Mouse (Mus musculus): ENCODE data around the gene Notch2. TPM values are rescaled to one million over a fixed set of nuclear protein-coding genes. Genes with fewer than 3 reads are reported as not detected.

Gene Notch2
- 24.7 and 51.1 TPM in 2 replicates for polyA plus RNA-seq (2012; rRNA removed; ENCODE audit: low replicate concordance)

DNA sequence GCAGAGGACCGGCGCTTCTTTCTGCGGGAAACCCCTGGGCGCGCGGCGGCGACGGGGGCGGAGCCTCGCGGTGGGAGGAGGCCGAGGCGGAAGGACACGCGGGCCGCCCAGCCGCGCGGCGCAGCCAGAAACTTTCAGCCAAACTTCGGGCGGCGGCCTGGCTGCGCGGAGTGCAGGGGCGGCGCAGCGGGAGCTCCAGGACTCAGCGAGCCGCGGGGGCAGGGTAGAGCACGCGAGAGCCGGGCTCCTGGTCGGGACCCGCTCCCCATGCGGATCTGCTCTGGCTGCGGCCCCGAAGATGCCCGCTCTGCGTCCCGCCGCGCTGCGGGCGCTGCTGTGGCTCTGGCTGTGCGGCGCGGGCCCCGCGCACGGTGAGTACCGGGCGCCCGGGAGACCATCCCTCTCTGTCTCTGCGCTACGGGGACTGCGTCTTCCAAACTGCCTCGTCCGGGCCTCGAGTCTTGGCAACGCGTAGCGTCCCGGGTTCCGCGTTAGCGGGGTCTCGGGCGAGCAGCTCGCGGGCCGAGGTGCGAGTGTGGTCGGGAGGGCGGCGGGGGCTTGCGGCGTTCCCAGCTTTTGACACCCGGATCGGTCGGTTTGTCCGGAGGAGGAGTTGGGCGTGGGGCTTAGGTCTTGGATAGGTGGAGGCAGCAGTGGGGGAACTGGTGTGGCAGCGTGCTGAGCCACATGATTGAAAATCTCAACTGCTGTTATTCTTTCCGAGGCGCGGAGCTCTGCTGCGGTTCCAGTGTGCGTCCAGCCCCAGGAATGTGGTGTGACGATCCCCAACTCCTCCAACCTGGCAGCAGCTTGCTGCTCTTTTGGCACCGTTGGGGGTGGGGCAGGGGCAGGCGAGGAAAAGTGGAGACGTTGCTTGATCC is at the start of gene Notch2:
TSS of gene Notch2 (plus strand) at position 127 of the 881 bp plus-strand sequence.

DNA sequence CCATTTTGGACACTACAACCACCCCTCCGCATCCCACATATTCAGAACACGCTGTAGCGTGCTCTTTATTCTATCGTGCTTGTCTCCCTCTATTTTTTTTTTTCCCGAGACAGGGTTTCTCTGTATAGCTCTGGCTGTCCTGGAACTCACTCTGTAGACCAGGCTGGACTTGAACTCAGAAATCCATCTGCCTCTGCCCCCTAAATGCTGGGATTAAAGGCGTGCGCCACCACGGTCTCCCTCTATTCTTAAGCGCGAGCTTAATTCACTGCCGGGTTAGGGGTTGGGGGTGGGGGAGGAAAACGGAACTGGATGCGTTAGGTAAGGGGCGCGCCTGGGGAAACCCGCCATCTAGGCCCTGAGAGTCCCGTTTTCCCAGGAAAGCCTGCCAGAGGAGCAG is 147.0 kb downstream of the Notch2 start, which contains the start of gene Adam30:
TSS of gene Adam30 (plus strand) at position 301 of the 400 bp plus-strand sequence.

Other genes starting within 250 kb of the Notch2 start
- 30.0 and 34.8 TPM in 2 replicates for gene Pde4dip, start 124.8 kb upstream of the Notch2 start, polyA plus RNA-seq (2012; rRNA removed; ENCODE audit: low replicate concordance)
- 42.4 and 44.1 TPM in 2 replicates for gene Sec22b, start 112.3 kb upstream of the Notch2 start, polyA plus RNA-seq (2012; rRNA removed; ENCODE audit: low replicate concordance)
- gene Adam30, start 147.1 kb downstream of the Notch2 start, polyA plus RNA-seq (2012; rRNA removed; ENCODE audit: low replicate concordance) = not detected in 2 replicates
- not detected in 2 replicates for gene Reg4, start 208.6 kb downstream of the Notch2 start, polyA plus RNA-seq (2012; rRNA removed; ENCODE audit: low replicate concordance)